In genomic region chr5:21372493-21373179, GRCm38 (mm10) we compare ENCODE assay signal across 8 mouse cellular contexts. TPM values are rescaled to one million over a fixed set of nuclear protein-coding genes. Genes with fewer than 3 reads are reported as not detected.
A peak's percentile ranks its signal among the peaks of the same experiment; 100 is the strongest.
DNase-seq lines count a peak whose midpoint lies in the region; ATAC-seq lines count a peak whose summit lies in the region.

TSS of gene Fgl2 (plus strand) at chr5:21372642.

- H3K27me3 ChIP-seq in hindbrain, embryonic 12.5 days: no peaks in the 10 kb centered on the region

- H3K4me1 ChIP-seq in hindbrain, embryonic 12.5 days: peaks cover 3% of the 10 kb centered on the region; the same call in 1 of the 2 replicates

- peak; percentile 96 for ATAC-seq in hindbrain, embryonic 12.5 days (ENCODE audit: low FRiP score)

- 4% methylated on average over 31 of the region's 31 CpGs for WGBS in hindbrain, embryonic 12.5 days
- WGBS in macrophage (ENCODE audit: missing documents): 2% methylated on average over 31 of the region's 31 CpGs

- H3K36me3 ChIP-seq in hindbrain, embryonic 12.5 days: no peaks in the 10 kb centered on the region
- 0 out of 2 replicates have a peak, but pooled peaks cover 7% of the 10 kb centered on the region for H3K36me3 ChIP-seq in macrophage (ENCODE audit: inconsistent target)

- H3K27ac ChIP-seq in hindbrain, embryonic 12.5 days: no peak within 1 kb of the TSS
- 0 out of 2 replicates have a peak within 1 kb of the TSS, but pooled peaks have one; percentile 7 for H3K27ac ChIP-seq in macrophage

- peak within 1 kb of the TSS; percentile 67 for H3K9ac ChIP-seq in hindbrain, embryonic 12.5 days

- peak within 1 kb of the TSS; percentile 90 for H3K4me2 ChIP-seq in hindbrain, embryonic 12.5 days (replicated peaks)

- H3K79me2 ChIP-seq in macrophage (ENCODE audit: inconsistent target): peaks cover 35% of the 10 kb centered on the region; the same call in 1 of the 2 replicates

- H3K9me3 ChIP-seq in hindbrain, embryonic 12.5 days (replicated peaks): no peaks in the 10 kb centered on the region

- H3K4me3 ChIP-seq in hindbrain, embryonic 12.5 days: peak within 1 kb of the TSS; percentile 48
- H3K4me3 ChIP-seq in macrophage (ENCODE audit: inconsistent target): peak within 1 kb of the TSS; percentile 43

- DNase-seq in NIH3T3 (ENCODE audit: low read depth): peak; percentile 23
- peak; percentile 73 to 81 for DNase-seq in cerebellum, postnatal 10 days
- DNase-seq in frontal cortex, postnatal 14 days (ENCODE audit: low spot score in 2 of 2): peak; percentile 15 to 18
- DNase-seq in layer of hippocampus, postnatal 36 days: peak; percentile 34 to 37
- peak; percentile 32 for DNase-seq in retina, postnatal 7 days (ENCODE audit: low read depth, low spot score)
- peak; percentile 44 for DNase-seq in yolk sac, embryonic 10.5 days (ENCODE audit: low spot score)

RNA-seq across cellular contexts. Expression of gene Fgl2, which starts in this region (rescaled TPM):
- polyA plus RNA-seq in hindbrain, embryonic 12.5 days (2016; fragmentation: Nextera tagmentation; extraction: Ambion mirVana): 5.6 and 5.7 TPM in 2 replicates
- 1 to 10 TPM; 1.7 to 1.9 TPM for total RNA-seq in layer of hippocampus, postnatal 36 days (2021)
- total RNA-seq in macrophage (2018; cell fraction: chromatin; rRNA removed): 100 to 1,000 TPM in 13 of 26 experiments, 10 to 100 TPM in 7, 1 to 10 TPM in 6; 3.4 to 423 (median 94.6) TPM
- 1,000 to 10,000 TPM in 7 of 26 experiments, 100 to 1,000 TPM in 7, 10 to 100 TPM in 12; 52.5 to 1,633 (median 354) TPM for total RNA-seq in macrophage (2018; cell fraction: cytosol; rRNA removed)
- 1,000 to 10,000 TPM in 12 of 26 experiments, 100 to 1,000 TPM in 9, 10 to 100 TPM in 5; 39.4 to 2,545 (median 553) TPM for total RNA-seq in macrophage (2018; cell fraction: nucleus; rRNA removed)
- 22.6 to 148 TPM (median 48.4 TPM) in 3 replicates for polyA plus RNA-seq in macrophage (2018)

Comparison
In these comparisons a context has a peak if more than half of its experiments do, and no peak if none do; other contexts are left out.
1. DNase-seq: peak in every context shown above with its lines; median percentile 77 in cerebellum, postnatal 10 days; 44 in yolk sac, embryonic 10.5 days; 36 in layer of hippocampus, postnatal 36 days; 32 in retina, postnatal 7 days; 23 in NIH3T3; 16 in frontal cortex, postnatal 14 days.